Mouse (Mus musculus): ENCODE results near the gene 4930518I15Rik. TPM values are rescaled to one million over a fixed set of nuclear protein-coding genes. Genes with fewer than 3 reads are reported as not detected.
"Not testable (repeated sequence)": the region's sequence is repeated elsewhere in the genome, so short reads cannot be mapped to it uniquely, and the experiment has no call there.

The 4930518I15Rik gene
- 1 to 10 TPM; 2.6 to 6.2 (median 4.0) TPM for total RNA-seq (2022)

- DNase-seq: no peak
These were observed at the start of gene 4930518I15Rik for GRCm38 (mm10) chr2:156857835-156858234. Gene 4930518I15Rik, minus strand, starts transcription at chr2:156857946.

- not testable (repeated sequence) for DNase-seq
These were observed 48.2 kb upstream of the 4930518I15Rik start for GRCm38 (mm10) chr2:156905931-156906330.

GRCm38 (mm10) chr2:156904976-156905717, 47.4 kb upstream of the 4930518I15Rik start:
- DNase-seq: peak; percentile 28

DNA sequence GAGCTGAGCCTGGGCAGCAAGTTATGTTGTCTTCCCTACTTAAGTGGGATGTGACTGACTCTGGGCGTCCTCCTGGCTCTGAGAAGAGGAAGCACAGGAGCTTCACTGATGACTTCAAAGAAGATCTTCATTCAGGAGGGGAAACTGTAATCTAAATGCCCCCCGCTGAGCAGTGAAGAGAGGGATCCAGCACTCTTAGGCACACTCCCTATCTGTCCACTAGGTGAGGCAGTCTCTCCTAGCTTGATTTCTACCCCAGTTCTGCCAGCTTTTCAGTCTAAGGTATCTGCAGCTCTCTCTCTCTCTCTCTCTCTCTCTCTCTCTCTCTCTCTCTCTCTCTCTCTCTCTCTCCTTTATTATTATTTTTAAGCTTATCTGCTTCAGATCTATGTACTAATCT, 45.6 kb upstream of the 4930518I15Rik start:
- DNase-seq: no peak

- not testable (repeated sequence) for DNase-seq
These were observed 44.7 kb upstream of the 4930518I15Rik start for GRCm38 (mm10) chr2:156902411-156902810.

DNA sequence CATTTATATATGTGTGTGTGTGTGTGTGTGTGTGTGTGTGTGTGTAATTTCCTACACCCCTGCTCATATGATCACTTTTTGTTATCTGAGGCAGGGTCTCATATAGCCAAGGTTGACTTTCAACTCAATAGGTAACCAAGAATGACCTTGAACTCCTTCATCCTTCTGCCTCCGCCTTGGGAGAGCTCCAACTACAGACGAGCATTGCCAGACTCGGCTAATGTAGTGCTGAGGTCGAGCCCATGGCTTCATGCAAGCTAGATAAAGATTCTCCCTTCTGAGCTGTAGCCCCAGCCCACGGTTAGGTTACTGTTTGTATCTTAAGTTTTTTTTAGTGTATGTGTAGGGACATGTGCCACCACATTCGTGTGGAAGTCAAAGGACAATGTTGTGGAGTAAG, 44.1 kb upstream of the 4930518I15Rik start:
- DNase-seq: no peak

DNA sequence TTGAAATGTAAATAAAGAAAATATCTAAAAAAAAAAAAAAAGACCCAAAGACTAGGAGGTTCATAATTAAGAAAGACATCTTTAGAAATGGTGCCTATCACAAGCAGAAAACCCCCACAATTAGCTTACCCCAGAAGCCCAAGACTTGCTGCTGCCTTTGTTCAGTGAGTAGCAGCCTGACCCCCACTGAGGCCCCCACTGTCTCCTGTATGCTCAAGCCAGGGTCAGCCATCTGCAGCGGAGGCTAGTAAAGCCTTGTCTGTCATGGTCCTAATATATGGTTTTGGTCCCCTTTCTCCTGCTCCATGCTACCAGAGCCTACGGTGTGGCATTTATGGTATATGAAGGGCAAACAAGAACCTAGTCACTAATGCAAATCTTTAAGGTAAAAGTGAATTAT, 43.6 kb upstream of the 4930518I15Rik start:
- no peak for DNase-seq

GRCm38 (mm10) chr2:156899184-156899583, 41.4 kb upstream of the 4930518I15Rik start:
- no peak for DNase-seq

- DNase-seq: no peak
These were observed 40.6 kb upstream of the 4930518I15Rik start for GRCm38 (mm10) chr2:156898374-156898773.

DNA sequence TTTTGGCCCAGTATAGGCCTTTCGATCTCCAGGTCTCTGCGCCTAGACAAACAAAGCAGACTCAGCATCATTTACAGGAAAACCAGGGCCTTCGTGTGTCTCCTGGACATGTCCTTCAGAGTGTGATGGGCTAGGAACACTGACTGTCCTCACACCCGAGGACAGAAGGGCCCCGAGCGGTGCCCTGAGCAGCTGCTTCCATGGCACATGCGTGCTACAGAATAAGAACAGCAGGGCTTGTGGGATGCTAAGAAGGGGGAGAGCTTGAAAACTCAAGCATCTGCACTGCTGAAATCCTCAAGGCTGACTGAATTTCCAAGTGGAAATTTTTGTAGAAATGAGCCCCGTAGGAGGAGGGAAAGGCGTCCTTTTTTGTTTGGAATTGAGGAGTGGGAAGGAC, 39.3 kb upstream of the 4930518I15Rik start:
- no peak for DNase-seq

- DNase-seq: no peak
These were observed 38.7 kb upstream of the 4930518I15Rik start for GRCm38 (mm10) chr2:156896384-156896914.

GRCm38 (mm10) chr2:156894496-156895265, 36.9 kb upstream of the 4930518I15Rik start:
- DNase-seq: no peak

GRCm38 (mm10) chr2:156892821-156893220, 35.1 kb upstream of the 4930518I15Rik start:
- DNase-seq: no peak

GRCm38 (mm10) chr2:156892240-156892639, 34.5 kb upstream of the 4930518I15Rik start:
- no peak for DNase-seq

DNA sequence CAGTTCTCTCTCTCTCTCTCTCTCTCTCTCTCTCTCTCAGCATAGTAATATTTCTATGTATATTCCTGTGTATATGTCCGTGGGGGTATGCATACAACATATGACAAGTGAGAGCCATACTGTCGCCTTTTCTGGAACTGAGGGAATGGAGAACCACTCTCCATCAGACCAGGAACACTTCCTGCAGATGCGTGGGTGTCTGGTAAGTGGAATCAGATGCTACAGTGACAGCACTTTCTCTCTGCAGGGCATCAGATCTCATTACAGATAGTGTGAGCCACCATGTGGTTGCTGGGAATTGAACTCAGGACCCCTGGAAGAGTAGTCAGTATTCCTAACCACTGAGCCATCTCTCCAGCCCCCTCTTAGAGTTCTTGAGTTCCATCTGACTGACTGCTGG, 30.7 kb upstream of the 4930518I15Rik start:
- no peak for DNase-seq

GRCm38 (mm10) chr2:156887017-156887416, 29.3 kb upstream of the 4930518I15Rik start, which contains the start of gene Sla2:
Gene Sla2, minus strand, starts transcription at chr2:156887192.
- no peak for DNase-seq

GRCm38 (mm10) chr2:156886084-156886631, 28.4 kb upstream of the 4930518I15Rik start:
- DNase-seq: no peak

- not testable (repeated sequence) for DNase-seq
These were observed 27.9 kb upstream of the 4930518I15Rik start for GRCm38 (mm10) chr2:156885666-156886065.

DNA sequence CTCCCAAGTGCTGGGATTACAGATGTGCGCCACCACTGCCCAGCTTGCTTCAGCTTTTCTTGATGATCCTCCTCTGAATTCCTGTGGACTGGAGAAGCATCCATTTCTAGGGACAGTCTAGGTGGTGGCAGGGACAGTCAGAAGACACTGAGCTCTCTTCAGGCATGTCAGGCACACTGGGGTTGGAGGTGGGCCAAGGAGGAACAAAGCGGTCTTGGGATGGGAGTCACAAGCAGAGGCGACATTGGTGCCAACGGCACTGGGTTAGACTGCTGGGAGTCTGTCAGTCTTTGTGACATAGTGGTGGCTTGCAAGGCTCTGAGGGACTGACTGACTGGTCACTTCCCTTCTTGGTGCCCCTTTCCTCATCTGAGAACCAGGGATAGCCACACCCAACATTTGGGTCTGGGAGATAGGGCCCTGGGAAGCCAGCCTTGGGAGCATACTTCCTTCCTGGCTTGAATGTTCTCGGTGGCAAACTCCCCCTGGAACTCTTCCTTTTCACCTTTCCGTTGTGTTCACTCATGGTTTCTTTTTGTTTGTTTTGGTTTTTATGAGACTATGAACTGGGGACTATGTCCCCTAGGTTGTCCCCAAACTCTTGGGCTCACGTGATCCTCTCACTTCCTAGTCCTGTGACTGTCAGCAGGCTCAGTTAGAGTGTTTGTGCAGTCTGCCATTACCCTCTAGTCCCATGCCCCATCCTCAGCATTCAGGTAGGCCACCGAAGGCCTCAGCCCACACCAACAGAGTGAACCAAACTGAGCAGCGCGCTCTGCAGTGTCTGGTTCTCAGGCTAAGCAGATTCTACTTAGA, 26.9 kb upstream of the 4930518I15Rik start:
- no peak for DNase-seq

GRCm38 (mm10) chr2:156882431-156883001, 24.8 kb upstream of the 4930518I15Rik start:
- no peak for DNase-seq

DNA sequence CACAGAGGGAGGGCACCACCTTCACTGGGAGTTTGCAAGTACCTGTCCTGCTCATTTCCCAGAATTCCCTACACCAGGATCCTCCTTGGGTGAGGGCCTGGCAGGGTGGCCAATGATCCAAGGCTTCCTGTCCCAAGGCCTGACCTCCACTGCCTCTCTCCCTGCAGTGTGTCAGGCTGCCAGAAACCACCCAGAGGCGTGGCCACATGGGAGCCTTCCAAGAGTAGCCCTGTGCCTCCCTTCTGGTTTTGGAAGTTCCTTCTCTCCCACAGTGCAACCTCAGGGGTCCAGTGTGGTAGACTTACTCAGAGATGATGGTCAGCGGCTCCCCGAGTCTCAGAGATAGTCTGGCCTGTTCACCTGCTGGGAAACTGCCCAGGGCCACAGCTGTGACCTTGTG, 21.8 kb upstream of the 4930518I15Rik start:
- DNase-seq: peak; percentile 55

GRCm38 (mm10) chr2:156877726-156878125, 20.0 kb upstream of the 4930518I15Rik start:
- no peak for DNase-seq

Measured in adrenal gland, adult 8-10 months (tissue).